Mouse (Mus musculus): ENCODE results near the gene Clip1. TPM values are rescaled to one million over a fixed set of nuclear protein-coding genes. Genes with fewer than 3 reads are reported as not detected.
A peak's percentile ranks its signal among the peaks of the same experiment; 100 is the strongest.
"Not testable (repeated sequence)": the region's sequence is repeated elsewhere in the genome, so short reads cannot be mapped to it uniquely, and the experiment has no call there.

Clip1 gene
- total RNA-seq (2021), result 100 to 1,000 TPM; 135 to 152 TPM

DNA sequence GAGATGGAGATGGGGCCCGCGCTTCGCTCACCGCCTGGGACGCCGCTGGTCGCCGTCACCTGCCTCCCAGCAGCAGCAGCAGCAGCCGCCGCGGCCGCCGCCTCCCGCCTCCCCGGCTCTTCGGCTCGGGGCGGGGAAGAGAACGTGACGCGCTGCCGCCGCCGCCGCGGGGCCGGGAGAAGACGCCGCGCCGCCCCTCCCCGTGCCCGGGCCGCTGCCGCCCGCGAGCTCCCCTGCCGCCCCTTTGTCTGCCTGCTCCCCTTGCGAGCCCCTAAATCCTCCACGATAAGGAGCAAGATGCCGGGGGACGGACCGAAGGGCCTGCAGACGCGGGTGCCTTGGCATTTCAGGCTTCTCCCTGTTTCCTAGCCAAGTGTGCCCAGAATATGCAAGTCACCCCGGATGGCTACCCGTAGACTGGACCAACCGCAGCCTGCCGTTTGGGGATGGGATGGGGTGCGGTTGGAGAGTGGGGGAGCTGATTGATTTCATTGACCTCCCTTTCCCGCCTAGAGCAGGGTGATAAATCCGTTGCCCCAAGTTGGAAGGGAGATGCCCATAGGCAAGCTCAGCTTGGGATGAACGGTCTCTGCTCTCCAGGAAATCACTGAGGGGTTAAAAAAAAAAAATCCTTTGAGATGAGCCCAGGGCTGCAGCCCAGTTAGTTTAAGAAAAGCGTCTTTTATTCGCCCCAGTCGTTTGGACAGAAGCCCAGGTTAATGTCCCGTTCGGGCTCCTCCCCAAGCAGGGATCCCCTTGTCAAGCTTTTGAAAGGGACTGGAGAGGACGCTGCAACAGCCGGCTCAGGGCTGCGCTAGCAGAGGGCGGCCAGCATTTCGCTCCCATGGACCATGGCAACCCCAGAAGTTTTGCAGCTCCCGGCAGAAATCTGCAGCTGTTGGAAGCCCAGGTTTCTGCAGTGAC lies at the start of gene Clip1:
TSS of gene Clip1 (minus strand) at position 398 of the 924 bp plus-strand sequence.
- DNase-seq (ENCODE audit: low spot score), result peak; percentile 56
- intact Hi-C loops (cut with DNase I), result loop anchor here (2.0 kb wide), 1 partner anchor 14 kb away; no protein-coding TSS in a partner anchor

GRCm38 (mm10) chr5:123730981-123731380 lies 46.6 kb upstream of the Clip1 start:
- intact Hi-C loops (cut with DNase I), result no loop called here
- no peak for DNase-seq (ENCODE audit: low spot score)

DNA sequence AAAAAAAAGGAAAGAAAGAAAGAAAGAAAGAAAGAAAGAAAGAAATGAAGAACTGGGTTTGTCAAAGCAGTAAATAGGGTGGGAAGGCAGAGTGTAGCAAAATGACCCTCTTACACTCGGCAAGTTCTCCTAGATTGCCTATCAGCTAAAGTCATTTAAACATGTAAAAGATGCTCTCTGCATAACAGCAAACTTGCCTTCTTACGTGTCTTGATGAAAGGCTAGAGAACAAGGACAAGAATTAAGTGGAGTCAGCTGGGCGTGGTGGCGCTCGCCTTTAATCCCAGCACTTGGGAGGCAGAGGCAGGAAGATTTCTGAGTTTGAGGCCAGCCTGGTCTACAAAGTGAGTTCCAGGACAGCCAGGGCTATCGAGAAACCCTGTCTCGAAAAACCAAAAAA lies 39.4 kb upstream of the Clip1 start:
- intact Hi-C loops (cut with DNase I); DNase-seq (ENCODE audit: low spot score): not testable (repeated sequence)

- intact Hi-C loops (cut with DNase I), result no loop called here
- DNase-seq (ENCODE audit: low spot score), result peak; percentile 91
Measured at GRCm38 (mm10) chr5:123720328-123721311, 36.2 kb upstream of the Clip1 start, which contains the start of gene Zcchc8. TSS of gene Zcchc8 (minus strand) at chr5:123721100.

GRCm38 (mm10) chr5:123714622-123715021 lies 30.2 kb upstream of the Clip1 start:
- intact Hi-C loops (cut with DNase I), result no loop called here

DNA sequence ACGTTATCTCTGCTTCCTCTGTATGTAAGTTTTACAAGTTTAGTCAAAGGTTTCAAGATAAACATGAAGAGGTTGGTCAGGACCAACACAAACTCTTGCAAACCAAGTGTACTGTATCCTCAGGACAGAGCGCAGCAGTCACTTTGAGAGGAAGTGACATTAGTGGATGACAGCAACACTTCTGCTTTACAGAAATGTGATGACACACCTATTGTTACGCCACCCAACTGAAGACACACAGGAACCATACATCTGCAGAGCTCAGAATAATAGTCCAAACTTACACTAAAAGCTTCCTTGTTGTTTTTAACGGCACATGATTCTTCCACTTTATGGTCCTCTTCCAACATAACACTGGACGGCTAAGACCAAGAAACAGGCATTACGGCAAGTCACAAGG lies 29.4 kb upstream of the Clip1 start:
- intact Hi-C loops (cut with DNase I), result no loop called here
- DNase-seq (ENCODE audit: low spot score), result no peak

More at GRCm38 (mm10) chr5:123714622-123715021, 30.2 kb upstream of the Clip1 start:
- DNase-seq (ENCODE audit: low spot score), result no peak

- intact Hi-C loops (cut with DNase I), result no loop called here
- DNase-seq (ENCODE audit: low spot score), result no peak
Measured at GRCm38 (mm10) chr5:123709571-123709970, 25.2 kb upstream of the Clip1 start.

DNA sequence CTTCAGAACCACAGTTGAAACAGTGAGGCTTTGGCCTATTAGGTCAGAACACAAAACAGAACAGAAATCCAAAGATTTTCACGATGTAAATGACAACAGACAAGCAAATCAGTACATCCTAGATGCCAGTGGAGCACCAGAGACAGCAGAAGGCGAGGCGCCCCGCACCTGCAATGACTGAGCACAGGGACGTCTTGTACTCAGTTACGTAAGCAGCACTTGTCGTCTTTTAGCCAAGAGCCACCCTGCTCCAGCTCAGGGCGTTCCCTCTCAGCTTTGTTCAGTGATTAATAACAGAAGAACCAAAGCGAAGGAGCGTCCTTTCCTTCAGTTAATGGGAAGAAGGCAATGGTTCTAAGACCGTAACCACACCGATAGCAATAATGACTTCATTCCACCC lies 24.2 kb upstream of the Clip1 start:
- intact Hi-C loops (cut with DNase I), result no loop called here
- DNase-seq (ENCODE audit: low spot score), result no peak

DNA sequence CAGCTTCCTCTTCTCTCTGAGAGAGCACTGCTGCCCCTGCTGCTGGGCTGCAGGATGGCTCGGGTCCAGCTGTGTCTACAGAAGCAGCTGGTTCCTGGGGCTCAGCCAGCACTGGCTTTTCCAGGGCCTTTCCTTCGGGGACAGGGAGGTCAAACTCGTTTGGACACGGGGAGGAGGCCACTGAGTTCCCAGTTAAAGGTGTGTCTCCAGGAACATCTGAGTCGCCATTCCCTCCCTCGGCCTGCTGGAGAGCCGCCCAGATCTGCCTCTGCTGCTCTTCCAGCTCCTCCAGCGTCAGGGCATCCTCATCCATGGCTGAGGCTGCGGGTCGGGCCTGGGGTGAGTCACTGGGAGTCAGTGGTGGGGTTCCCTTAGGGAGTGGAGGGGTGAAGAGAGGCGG lies 16.2 kb upstream of the Clip1 start:
- peak; percentile 68 for DNase-seq (ENCODE audit: low spot score)
- intact Hi-C loops (cut with DNase I), result loop anchor here (1.0 kb wide), 1 partner anchor 74 kb away; no protein-coding TSS in a partner anchor

DNA sequence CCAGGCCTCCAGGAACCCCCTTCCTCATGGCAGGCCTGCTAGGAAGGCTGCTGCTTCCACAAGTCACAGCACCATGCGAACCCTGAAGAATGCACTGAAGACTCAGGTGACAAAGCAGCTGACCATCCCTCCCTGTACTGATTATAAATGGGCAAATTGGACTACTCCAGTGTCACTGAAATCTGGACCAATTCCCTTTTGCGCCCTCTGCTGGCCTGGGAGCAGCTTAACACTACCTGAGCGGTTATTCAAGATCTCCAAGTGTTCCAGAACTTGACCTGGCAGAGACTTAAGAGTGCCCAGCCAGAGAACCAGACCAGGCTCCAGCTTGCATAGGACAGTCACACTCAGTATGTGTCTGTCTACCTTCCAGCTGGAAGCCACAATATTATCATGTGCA lies 14.8 kb upstream of the Clip1 start:
- intact Hi-C loops (cut with DNase I), result loop anchor here (2.0 kb wide), 1 partner anchor 14 kb away; the partner anchor contains the start of gene Clip1
- peak; percentile 20 for DNase-seq (ENCODE audit: low spot score)

- intact Hi-C loops (cut with DNase I), result no loop called here
- no peak for DNase-seq (ENCODE audit: low spot score)
Measured at GRCm38 (mm10) chr5:123696961-123697360, 12.5 kb upstream of the Clip1 start.

GRCm38 (mm10) chr5:123696244-123696643 lies 11.8 kb upstream of the Clip1 start:
- no peak for DNase-seq (ENCODE audit: low spot score)
- intact Hi-C loops (cut with DNase I), result no loop called here

DNA sequence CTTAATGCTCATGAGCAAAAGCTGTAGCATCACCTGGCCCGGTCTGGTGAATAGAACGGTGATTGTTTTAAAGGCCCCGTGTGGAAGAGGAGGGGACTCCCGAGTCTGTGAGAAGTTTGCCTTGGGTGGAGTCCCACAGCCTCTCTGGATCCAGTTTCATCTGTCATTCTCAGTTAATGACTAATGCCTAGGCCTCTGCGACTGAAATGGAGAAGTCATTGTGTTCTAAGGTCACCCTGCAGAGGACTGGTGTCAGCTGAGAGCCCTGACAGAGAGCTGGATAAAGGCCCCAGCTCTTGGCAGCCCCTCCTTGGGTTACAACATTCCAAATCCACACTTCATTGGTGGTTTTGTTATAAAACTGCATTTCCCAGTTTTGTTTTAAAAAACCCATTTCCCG lies 10.1 kb upstream of the Clip1 start:
- intact Hi-C loops (cut with DNase I), result no loop called here
- peak; percentile 55 for DNase-seq (ENCODE audit: low spot score)

DNA sequence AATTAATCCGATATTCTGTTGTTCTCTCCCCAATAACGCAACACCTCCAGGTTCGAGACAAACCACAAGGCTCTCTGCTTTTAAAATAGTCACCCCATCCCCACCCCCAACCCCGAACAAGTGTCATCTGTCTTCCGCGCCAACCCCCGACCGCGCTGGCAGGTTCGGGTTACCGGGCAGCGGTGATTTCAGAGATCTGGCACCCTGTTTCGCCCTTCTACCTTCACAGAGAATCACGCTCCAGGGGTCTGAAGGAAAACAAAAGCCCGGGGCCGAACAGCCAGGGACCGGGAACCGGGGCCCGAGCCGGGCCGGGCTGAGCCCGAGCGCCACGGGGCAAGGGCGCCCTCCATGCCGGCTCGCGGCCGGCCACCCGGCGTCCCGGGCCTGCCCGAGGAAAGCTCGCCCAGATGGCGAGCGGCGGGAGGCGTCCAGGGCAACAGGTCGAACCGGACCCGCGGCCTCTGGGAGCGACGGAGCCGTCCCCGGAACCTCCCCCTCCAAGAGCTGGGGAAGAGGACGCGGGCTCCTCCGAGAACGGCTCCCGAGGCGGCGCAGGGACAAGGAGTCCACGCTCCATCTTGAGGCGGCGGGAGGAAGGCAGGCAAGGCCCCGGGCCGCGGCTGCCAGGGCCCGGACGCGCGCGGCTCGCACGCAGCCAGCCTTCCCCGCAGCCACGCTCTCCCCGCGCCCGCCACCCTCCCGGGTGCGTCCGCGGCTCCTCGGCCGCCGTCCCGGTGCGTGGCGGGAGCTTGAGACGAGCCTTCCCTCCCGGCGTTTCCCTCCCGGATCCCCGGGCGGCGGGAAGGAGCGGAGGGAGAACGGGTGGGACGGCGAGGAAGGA lies 819 bp downstream of the Clip1 start:
- peak; percentile 33 for DNase-seq (ENCODE audit: low spot score)
- intact Hi-C loops (cut with DNase I), result loop anchor here (2.0 kb wide), 2 partner anchors 15 to 23 kb away; no protein-coding TSS in a partner anchor

GRCm38 (mm10) chr5:123683043-123683376 lies 1.4 kb downstream of the Clip1 start:
- intact Hi-C loops (cut with DNase I), result loop anchor here (2.0 kb wide), 1 partner anchor 22 kb away; no protein-coding TSS in a partner anchor
- peak; percentile 33 for DNase-seq (ENCODE audit: low spot score)

DNA sequence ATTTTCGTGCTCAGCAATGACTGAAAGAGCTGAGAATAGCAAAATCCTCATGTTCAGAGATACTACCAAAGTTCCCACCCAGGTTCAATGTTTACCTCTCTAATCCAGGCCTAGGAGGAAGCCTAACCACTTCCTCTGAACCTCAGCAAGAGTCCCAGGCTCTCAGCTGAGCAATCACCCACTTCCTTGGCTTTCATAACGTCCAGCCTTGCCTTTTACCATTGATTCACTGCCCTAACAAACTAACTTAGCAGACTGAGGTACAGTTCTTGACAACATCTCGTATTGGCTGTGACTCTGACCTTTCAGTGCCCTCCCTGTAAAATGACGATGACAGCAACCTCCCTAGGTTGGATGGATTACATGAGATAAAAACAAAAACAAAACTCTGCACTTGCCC lies 2.0 kb downstream of the Clip1 start:
- intact Hi-C loops (cut with DNase I), result loop anchor here (2.0 kb wide), 1 partner anchor 22 kb away; no protein-coding TSS in a partner anchor
- no peak for DNase-seq (ENCODE audit: low spot score)

DNA sequence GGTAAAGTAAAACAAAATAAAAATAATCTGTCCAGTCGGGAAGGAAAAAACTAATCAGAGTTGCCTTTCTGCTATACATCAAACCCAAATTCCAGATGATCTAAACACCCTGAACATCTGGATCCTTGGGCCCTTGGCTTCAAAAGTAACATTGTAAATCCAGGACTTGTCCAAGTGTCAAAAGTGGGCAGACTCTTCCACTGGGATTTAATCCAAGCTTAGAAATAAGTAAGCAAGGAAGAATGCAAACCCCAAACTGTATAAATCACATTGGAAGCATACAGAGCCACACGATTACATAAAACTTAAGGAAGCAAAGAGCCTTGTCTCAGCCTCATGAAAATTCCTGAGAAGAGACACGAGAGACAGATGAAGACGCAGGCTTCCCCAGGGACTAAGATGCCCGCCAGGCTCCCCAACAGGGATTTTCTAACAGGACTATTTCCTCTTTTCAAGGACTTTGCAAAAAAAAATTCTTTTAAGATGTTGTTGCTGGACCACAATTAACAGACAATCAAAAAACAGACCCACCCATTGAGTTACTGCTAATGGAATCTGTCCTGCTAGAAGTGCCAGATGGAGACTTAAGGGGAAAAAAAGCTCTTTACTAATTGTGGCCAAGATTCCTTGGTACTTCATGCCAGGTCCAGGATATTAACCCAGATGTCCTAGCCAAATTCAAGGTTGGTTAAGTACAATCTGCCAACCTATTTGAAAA lies 4.7 kb downstream of the Clip1 start:
- intact Hi-C loops (cut with DNase I), result no loop called here
- peak; percentile 24 for DNase-seq (ENCODE audit: low spot score)

- no peak for DNase-seq (ENCODE audit: low spot score)
- intact Hi-C loops (cut with DNase I), result no loop called here
Measured at GRCm38 (mm10) chr5:123679106-123679505, 5.3 kb downstream of the Clip1 start.

GRCm38 (mm10) chr5:123675717-123676116 lies 8.7 kb downstream of the Clip1 start:
- no peak for DNase-seq (ENCODE audit: low spot score)
- intact Hi-C loops (cut with DNase I), result no loop called here

Measured in heart, postnatal 25 days (tissue).